Mouse (Mus musculus): Measurements from ENCODE around the gene Olfr884.

- TF ChIP-seq CTCF (conservative IDR thresholded peaks at IDR 0.05; ENCODE audit: insufficient read depth, insufficient read length, low read depth, low read length) (no peak), POLR2A (IDR thresholded peaks at IDR 0.05; ENCODE audit: low read depth, low read length) (no peak)
These were observed at the start of gene Olfr884 for GRCm38 (mm10) chr9:38046255-38046654.

Data from kidney, adult 2 months (tissue).